16 mouse cellular contexts compared by ENCODE assay signal in genomic region chr3:36467632-36468031, GRCm38 (mm10). TPM values are rescaled to one million over a fixed set of nuclear protein-coding genes. Genes with fewer than 3 reads are reported as not detected.
A peak's percentile ranks its signal among the peaks of the same experiment; 100 is the strongest.
DNase-seq lines count a peak whose midpoint lies in the region; ATAC-seq lines count a peak whose summit lies in the region.
"Had no signal": no experiment of that assay in that cellular context is flagged by ENCODE, and none has a peak within 500 bp of the region (broad histone marks: within the 10 kb centered on the region; RNA-seq: fewer than 3 reads in every experiment).

No protein-coding gene starts in this region.

- H3K36me3 ChIP-seq in heart, embryonic 16.5 days (ENCODE audit: control insufficient read depth, insufficient read depth) = peaks cover 18% of the 10 kb centered on the region
- H3K36me3 ChIP-seq in heart, embryonic 10.5 days = peaks cover 13% of the 10 kb centered on the region; the same call in 1 of the 2 replicates
- H3K36me3 ChIP-seq in embryonic facial prominence, embryonic 15.5 days = peaks cover 7% of the 10 kb centered on the region
- H3K36me3 ChIP-seq: neural tube, embryonic 15.5 days had no signal

- H3K4me2 ChIP-seq in heart, embryonic 16.5 days (ENCODE audit: low read depth, low read length) = no peak overlapping the region
- H3K4me2 ChIP-seq in embryonic facial prominence, embryonic 15.5 days (replicated peaks) = no peak overlapping the region
- H3K4me2 ChIP-seq: embryonic facial prominence, embryonic 13.5 days; neural tube, embryonic 15.5 days had no signal

- WGBS in heart, embryonic 16.5 days = 67% methylated on average over 7 of the region's 7 CpGs
- WGBS in heart, embryonic 10.5 days = 71% methylated on average over 7 of the region's 7 CpGs
- 67% methylated on average over 7 of the region's 7 CpGs for WGBS in embryonic facial prominence, embryonic 15.5 days

- no peak overlapping the region for H3K9ac ChIP-seq in heart, embryonic 16.5 days (ENCODE audit: low read length)
- H3K9ac ChIP-seq in embryonic facial prominence, embryonic 15.5 days = no peak overlapping the region
- H3K9ac ChIP-seq: embryonic facial prominence, embryonic 13.5 days; liver, embryonic 14.5 days; neural tube, embryonic 15.5 days had no signal

- no peak for DNase-seq in heart, embryonic 10.5 days (ENCODE audit: low spot score)
- DNase-seq in urinary bladder, postnatal 14 days (ENCODE audit: low spot score) = peak; percentile 57
- no peak for DNase-seq in urinary bladder, postnatal 25 days (ENCODE audit: low spot score)
- no peak for DNase-seq in cerebellum, postnatal 25 days
- no peak for DNase-seq in layer of hippocampus, postnatal 25 days (ENCODE audit: extremely low spot score in 1 of 2, low spot score in 1 of 2)
- DNase-seq: cerebellum, adult 2 months; kidney, postnatal 25 days; midbrain, embryonic 14.5 days; thymus, adult 2 months had no signal

- no peak overlapping the region for H3K27ac ChIP-seq in heart, embryonic 16.5 days (ENCODE audit: low read length)
- no peak overlapping the region for H3K27ac ChIP-seq in heart, embryonic 10.5 days
- H3K27ac ChIP-seq in embryonic facial prominence, embryonic 15.5 days (replicated peaks) = no peak overlapping the region
- H3K27ac ChIP-seq: embryonic facial prominence, embryonic 13.5 days; hindbrain, postnatal 0 days; liver, embryonic 14.5 days; neural tube, embryonic 15.5 days had no signal

- no peaks in the 10 kb centered on the region for H3K9me3 ChIP-seq in heart, embryonic 16.5 days (replicated peaks; ENCODE audit: control insufficient read depth, low read length)
- H3K9me3 ChIP-seq in heart, embryonic 10.5 days = no peaks in the 10 kb centered on the region
- H3K9me3 ChIP-seq in embryonic facial prominence, embryonic 15.5 days (replicated peaks) = no peaks in the 10 kb centered on the region
- H3K9me3 ChIP-seq: embryonic facial prominence, embryonic 13.5 days; neural tube, embryonic 15.5 days had no signal

- H3K4me1 ChIP-seq in heart, embryonic 16.5 days (ENCODE audit: control insufficient read depth, insufficient read depth, low read length) = peaks cover 41% of the 10 kb centered on the region
- peaks cover 37% of the 10 kb centered on the region for H3K4me1 ChIP-seq in heart, embryonic 10.5 days
- peaks cover 14% of the 10 kb centered on the region; the same call in 1 of the 2 replicates for H3K4me1 ChIP-seq in embryonic facial prominence, embryonic 15.5 days
- H3K4me1 ChIP-seq: neural tube, embryonic 15.5 days had no signal

- H3K4me3 ChIP-seq in heart, embryonic 16.5 days (ENCODE audit: low read length) = no peak overlapping the region
- no peak overlapping the region for H3K4me3 ChIP-seq in heart, embryonic 10.5 days
- no peak overlapping the region for H3K4me3 ChIP-seq in embryonic facial prominence, embryonic 15.5 days (replicated peaks)
- H3K4me3 ChIP-seq: embryonic facial prominence, embryonic 13.5 days; neural tube, embryonic 15.5 days had no signal

- 0 out of 2 replicates have a peak, but pooled peaks have one; percentile 34 for ATAC-seq in heart, embryonic 16.5 days (replicated peaks; ENCODE audit: extremely low read depth, insufficient read depth, low FRiP score)
- ATAC-seq in embryonic facial prominence, embryonic 15.5 days (ENCODE audit: insufficient number of reproducible peaks, low FRiP score, low TSS enrichment, low read depth) = 0 out of 2 replicates have a peak, but pooled peaks have one; percentile 35
- ATAC-seq in monocyte, adult 5-6 weeks (replicated peaks; ENCODE audit: insufficient number of reproducible peaks, low FRiP score, low TSS enrichment, poor library complexity, severe bottlenecking) = no peak
- ATAC-seq: hindbrain, postnatal 0 days had no signal

- H3K27me3 ChIP-seq in heart, embryonic 16.5 days (ENCODE audit: control insufficient read depth, insufficient read depth, low read length) = no peaks in the 10 kb centered on the region
- no peaks in the 10 kb centered on the region for H3K27me3 ChIP-seq in heart, embryonic 10.5 days (ENCODE audit: insufficient read depth, poor library complexity, severe bottlenecking)
- no peaks in the 10 kb centered on the region for H3K27me3 ChIP-seq in embryonic facial prominence, embryonic 15.5 days
- H3K27me3 ChIP-seq: embryonic facial prominence, embryonic 13.5 days; neural tube, embryonic 15.5 days had no signal

RNA-seq across cellular contexts. Expression of gene Anxa5, which starts 8.1 kb away (rescaled TPM):
- polyA plus RNA-seq in heart, embryonic 16.5 days (2015; fragmentation: Nextera tagmentation; extraction: Ambion mirVana) = 453 and 471 TPM in 2 replicates
- polyA plus RNA-seq in heart, embryonic 10.5 days (2016; fragmentation: Nextera tagmentation; extraction: Ambion mirVana) = 293 and 360 TPM in 2 replicates
- polyA plus RNA-seq in embryonic facial prominence, embryonic 15.5 days (2015; fragmentation: Nextera tagmentation; extraction: Ambion mirVana) = 530 and 536 TPM in 2 replicates
- 10 to 100 TPM; 54.5 to 59.8 TPM for total RNA-seq in layer of hippocampus, postnatal 25 days (2021)
- total RNA-seq in monocyte, adult 5-6 weeks (2017) = 119 to 215 TPM (median 164 TPM) in 3 replicates

RNA-seq across cellular contexts. Expression of gene 1810062G17Rik, which starts 8.1 kb away (rescaled TPM):
- polyA plus RNA-seq in heart, embryonic 16.5 days (2015; fragmentation: Nextera tagmentation; extraction: Ambion mirVana) = 1.00 and 1.7 TPM in 2 replicates
- 0.90 and 0.93 TPM in 2 replicates for polyA plus RNA-seq in heart, embryonic 10.5 days (2016; fragmentation: Nextera tagmentation; extraction: Ambion mirVana)
- polyA plus RNA-seq in embryonic facial prominence, embryonic 15.5 days (2015; fragmentation: Nextera tagmentation; extraction: Ambion mirVana) = 2.7 and 3.0 TPM in 2 replicates
- not detected for total RNA-seq in layer of hippocampus, postnatal 25 days (2021)
- total RNA-seq in monocyte, adult 5-6 weeks (2017) = not detected in 3 replicates
- total RNA-seq: hindbrain, postnatal 0 days had no signal

RNA-seq across cellular contexts. Expression of gene Gm11549, which starts 54.0 kb away (rescaled TPM):
- 0.27 and 0.35 TPM in 2 replicates for polyA plus RNA-seq in heart, embryonic 16.5 days (2015; fragmentation: Nextera tagmentation; extraction: Ambion mirVana)
- not detected in 2 replicates for polyA plus RNA-seq in heart, embryonic 10.5 days (2016; fragmentation: Nextera tagmentation; extraction: Ambion mirVana)
- 0.05 TPM in 1 of 2 replicates, not detected in the other for polyA plus RNA-seq in embryonic facial prominence, embryonic 15.5 days (2015; fragmentation: Nextera tagmentation; extraction: Ambion mirVana)
- total RNA-seq in layer of hippocampus, postnatal 25 days (2021) = 1 to 10 TPM; 1.7 to 2.9 TPM
- not detected in 3 replicates for total RNA-seq in monocyte, adult 5-6 weeks (2017)
